Mouse (Mus musculus): ENCODE measurements around the gene Clcf1. TPM values are rescaled to one million over a fixed set of nuclear protein-coding genes. Genes with fewer than 3 reads are reported as not detected.

Gene Clcf1
- total RNA-seq (2021) = under 1 TPM; 0.32 to 0.83 TPM

DNA sequence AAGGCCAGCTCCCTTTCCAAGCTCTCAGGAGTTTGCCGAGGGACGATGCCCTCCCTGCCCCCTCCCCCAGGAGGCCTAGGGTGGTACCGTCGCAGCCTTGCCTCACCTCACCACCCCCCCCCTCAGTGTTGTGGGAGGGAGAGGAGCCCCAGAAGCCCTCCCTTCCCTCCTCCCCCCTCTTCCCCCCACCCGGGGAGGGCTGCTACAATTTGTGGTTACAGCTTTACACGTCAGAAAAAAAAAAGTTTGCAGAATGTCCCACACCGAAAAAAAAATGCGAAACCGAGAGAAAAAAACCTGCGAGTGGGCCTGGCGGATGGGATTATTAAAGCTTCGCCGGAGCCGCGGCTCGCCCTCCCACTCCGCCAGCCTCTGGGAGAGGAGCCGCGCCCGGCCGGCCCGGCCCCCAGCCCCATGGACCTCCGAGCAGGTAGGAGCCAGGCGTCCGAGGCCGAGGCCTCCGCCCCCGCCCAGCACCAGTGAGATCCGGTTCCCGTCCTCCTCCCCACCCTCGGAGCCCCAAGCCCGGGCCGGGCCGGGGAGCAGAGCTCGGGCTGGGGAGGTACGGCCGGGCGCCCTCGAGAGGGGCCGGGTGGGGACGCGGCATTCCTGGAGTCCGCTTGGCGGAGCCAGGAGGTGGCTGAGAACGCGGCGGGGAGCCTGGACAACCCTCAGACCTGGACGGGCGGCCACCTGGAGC is at the start of gene Clcf1, which contains the start of gene AC109138.7:
Gene Clcf1, plus strand, starts transcription at position 168 of the 700 bp plus-strand sequence.
Gene AC109138.7, plus strand, starts transcription at position 287 of the 700 bp plus-strand sequence.
- DNase-seq = no peak

DNA sequence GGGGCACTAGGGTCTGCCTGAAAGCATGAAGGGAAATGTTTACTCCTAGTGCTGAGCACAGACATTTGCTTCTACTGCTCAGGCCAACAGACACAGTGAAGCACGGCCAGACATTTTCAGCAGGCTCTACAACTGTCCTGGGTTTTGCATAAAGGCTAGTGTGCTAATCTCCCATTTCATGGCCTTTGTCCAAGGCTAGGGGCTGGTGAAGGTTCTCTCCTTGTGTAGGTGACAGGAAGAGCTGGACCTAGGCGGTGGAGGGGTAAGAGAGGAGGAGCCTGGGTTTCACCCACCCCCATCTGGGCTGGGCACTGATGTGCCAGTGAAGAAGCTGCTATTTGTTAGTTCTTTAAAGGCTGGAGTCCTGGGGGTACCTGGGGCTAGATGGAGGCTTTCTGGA is 49.3 kb upstream of the Clcf1 start:
- no peak for DNase-seq

DNA sequence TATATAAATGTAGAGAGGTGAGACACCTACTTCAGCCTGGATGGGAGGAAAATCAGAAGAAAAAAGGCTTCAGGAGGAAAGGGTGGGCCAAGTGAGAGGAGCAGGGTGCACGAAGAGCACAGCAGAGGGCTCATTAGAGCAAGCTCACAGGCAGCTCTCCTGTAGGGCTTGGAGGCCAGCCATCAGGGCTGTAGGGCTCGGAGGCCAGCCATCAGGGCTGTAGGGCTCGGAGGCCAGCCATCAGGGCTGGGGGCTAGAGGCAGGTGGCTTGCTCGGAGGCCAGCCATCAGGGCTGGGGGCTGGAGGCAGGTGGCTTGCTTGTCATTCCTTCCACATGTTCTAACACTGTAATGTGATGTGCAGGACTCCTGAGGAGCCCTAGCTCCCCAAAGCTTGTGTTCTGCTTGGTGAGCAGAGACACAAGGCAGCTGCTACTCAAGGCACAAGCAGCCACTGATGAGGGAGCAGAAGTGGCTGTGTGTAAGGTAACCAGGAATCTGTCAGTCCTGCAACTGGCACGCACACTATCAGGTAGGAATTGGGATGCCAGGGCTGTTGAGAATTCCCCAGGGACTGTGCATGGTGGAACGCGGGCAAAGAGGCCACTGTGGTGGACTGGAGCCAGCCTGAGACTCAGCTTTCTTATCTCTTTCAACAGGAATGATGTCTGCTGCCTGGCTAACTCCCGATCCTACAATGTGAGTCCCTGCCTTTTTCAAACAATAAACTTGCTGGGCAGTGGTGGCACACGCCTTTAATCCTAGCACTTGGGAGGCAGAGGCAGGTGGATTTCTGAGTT is 47.2 kb upstream of the Clcf1 start:
- DNase-seq = no peak

DNA sequence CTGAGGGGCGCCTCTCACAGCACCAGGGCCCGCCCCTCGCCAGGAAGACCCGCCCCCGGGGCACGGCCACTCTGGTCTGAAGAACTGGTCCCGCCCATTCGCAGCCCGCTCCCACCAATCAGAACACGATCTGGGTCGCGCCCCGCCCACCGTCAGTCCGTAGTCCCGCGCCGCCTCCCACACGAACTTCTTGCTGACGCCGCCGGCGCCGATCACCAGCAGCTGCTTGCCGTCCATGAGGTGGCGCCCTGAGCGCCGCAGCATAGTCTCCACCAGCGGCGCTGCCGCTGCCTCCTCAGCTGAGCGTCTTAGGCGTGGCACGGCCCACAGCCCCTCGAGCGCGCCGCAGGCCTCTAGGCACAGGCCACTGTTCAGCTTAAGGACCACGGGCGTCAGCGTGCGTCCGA is 44.7 kb upstream of the Clcf1 start:
- DNase-seq = peak; percentile 100

DNA sequence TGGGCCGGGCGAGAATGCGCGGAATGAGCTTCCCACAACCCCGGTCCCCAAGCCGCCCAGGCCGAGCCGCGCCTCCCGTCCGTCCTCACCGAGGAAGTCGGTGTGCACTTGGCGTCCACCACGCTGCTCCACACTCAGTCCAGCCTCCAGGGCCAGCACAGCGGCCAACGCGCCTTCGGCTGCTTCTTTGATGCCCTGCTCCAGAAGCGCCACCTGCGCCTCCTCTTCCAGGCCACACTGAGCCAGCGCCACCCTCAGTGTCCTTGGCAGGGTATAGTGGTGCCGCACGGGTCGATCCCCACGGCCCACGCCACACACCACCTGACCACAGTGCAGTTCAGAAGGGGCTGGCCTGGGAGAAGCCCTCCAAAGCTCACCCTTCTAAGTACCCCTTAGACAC is 44.2 kb upstream of the Clcf1 start:
- DNase-seq = peak in 1 of 2 experiments; percentile 44

DNA sequence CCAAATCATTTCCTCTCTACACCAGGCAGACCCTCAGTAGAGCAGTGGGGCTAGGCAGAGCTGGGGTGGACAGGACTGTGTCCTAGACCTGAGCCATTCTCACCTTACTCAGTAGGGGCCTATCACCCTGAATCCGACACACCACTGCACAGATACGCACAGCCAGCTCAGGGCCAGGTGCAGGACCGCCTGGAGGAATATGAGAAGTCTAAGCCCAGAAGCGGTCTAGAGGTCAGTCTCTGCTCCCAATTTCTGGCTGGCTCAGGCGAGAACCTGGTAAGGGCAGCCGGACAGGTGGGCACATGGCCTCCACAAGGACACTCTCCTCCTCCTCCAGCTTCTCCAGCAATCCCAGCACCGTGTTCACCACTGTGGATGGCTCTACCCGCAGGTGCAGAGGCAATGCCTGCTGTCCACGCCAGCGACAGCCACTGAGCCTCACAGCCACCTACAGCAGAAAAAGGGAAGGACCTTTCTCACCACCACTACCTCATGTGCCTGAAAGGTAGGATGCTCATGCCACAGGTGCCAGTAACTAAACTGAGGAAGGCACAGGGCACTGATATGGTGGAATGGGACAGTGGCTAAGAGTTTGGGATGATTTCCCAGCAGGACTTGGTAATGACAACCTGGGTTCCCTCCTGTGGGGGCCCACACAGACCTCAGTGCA is 43.2 kb upstream of the Clcf1 start:
- no peak for DNase-seq

DNA sequence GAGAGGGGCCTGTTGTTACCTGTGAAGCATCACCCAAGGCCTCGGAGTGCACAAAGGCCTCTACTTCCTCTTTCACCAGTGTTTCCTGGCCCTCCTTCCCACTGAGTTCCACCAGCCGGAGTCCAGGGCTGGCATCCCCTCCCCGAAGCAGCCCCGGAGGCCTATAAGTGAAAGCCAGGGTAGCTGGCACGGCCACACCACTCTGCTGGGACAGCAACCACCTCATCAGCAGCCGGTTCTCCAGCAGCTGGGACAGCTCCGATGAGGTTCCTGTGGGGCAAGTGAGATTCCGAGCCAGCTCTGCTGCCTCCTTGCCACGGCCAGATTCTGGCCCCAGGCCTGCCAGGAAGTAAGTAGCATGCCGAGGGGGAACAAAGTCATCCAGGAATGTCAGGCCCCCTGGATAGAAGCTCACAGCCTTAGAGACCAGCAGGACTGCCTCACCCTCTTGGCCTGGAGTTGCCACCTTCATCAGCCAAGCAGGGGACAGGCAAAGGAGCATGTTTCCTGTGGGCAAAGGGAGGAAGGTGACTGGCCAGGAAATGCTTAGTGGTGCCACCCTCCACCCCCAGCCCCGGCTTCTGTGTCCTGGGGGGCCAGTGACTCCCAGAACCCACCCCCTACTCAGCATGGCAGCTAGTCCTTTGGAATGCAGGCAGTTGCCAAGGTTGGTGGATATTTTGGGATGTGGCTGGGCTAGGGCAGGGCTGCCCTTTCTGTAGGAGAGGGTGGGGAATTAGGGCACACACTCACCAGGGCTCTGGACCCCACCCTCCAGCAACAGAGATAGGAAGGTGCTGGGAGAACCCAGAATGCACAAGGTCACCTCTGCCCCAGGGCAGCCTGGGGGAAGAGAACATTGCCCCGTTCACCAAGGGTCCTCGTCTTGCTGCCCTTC is 42.4 kb upstream of the Clcf1 start:
- DNase-seq = no peak

DNA sequence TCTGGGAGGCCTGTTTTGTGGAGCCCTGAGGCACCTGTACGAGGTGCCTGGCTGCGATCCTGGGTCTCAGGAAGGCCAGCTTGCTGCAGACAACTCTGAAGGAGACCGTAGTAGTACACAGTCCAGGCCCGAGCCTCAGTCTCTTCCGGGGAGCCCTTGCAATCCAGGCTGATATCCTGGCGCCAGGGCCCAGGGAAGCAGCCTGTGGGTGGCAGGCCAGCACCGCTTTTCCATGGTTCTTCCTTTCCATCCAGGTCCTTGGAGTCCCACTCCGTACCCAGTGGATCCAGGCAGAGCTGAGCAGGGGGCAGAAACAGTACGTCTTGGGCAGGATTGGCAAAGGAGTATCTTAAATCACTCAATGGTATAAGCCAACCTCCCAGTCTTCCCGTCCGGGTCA is 41.1 kb upstream of the Clcf1 start:
- DNase-seq = no peak

DNA sequence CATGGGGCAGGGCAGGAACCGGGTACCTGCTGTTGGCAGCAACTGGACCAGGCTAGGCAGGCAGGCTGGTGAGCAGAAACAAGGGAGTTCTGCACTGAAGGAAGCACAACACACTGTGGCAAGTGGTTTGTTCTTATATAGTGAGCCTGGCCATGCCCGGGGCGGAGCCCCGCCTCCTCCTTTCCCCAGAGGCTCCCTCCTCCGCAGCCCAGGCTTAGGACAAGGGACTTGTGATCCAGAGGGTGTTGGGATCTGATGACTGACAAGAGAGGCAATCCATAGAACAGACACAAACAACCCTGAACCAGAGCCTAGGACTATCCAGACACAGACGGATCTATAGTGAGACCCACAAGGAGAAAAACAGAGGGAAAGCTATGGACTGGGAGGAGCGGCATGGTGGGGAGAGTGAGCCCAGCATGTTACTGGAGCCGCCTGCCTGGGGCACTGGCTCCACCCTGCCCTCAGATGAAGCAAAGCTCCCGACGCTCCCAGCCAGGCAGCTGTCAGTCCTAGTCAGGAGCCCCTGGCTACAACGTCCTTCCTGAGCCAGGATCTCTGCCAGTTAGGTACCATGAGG is 38.6 kb upstream of the Clcf1 start, which contains the start of gene Carns1:
Gene Carns1, minus strand, starts transcription at position 112 of the 580 bp plus-strand sequence.
- DNase-seq = no peak

DNA sequence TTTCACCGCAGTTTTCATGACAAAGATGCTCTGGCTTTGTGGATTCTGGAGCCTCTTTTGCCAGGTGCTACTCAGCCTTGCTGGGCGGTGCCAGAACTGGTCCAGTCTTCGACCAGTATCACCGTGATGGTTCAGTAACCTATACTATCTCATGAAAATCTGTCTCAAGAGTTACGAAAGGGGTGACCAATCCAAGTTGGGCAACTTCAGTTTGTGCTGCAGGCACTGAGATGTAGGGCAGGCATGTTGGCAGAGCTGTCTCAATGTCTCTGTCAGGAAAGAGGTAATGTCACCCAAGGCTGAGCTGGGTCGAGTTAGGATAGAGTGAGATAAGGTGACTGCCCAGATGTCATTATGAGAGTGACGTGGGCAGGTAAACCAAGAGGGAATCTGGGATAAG is 33.6 kb upstream of the Clcf1 start:
- no peak for DNase-seq

DNA sequence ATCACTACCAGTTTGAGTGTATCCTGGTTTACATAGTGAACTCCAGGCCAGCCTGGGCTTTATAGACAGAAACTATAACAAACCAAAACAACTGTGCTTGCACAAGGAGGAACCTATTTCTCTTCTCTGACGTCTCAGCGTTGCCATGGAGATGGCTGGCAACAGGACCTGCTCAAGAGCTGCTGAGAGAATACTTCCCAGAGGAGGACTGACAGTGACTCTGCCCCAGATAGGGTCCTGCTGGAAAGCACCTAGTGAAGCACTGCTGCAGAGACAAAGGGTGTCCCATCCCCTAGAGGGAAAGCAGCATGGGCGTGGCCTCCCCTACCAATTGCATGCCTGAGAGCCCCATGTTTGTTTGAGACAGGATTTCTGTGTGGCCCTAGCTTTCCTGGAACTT is 32.1 kb upstream of the Clcf1 start:
- DNase-seq = no peak

DNA sequence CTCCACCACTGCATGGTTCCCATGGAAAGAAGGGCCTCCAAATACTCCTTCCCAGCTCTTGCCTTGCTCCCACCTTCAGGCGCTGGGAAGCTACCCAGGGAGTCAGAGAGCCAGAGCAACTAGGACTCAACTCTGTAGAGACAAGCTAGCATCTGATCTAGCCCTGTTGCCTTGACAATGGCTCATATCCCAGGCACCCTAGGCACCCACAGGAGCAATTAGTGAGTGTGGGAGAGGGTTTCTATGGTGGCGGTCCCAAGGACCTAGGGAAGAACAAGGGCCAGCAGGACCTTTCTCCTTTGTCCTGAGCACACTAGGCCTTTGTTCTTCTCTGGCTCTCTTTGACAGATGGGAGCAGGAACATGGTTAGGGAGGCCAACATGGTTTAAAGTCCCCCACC is 30.3 kb upstream of the Clcf1 start:
- no peak for DNase-seq

DNA sequence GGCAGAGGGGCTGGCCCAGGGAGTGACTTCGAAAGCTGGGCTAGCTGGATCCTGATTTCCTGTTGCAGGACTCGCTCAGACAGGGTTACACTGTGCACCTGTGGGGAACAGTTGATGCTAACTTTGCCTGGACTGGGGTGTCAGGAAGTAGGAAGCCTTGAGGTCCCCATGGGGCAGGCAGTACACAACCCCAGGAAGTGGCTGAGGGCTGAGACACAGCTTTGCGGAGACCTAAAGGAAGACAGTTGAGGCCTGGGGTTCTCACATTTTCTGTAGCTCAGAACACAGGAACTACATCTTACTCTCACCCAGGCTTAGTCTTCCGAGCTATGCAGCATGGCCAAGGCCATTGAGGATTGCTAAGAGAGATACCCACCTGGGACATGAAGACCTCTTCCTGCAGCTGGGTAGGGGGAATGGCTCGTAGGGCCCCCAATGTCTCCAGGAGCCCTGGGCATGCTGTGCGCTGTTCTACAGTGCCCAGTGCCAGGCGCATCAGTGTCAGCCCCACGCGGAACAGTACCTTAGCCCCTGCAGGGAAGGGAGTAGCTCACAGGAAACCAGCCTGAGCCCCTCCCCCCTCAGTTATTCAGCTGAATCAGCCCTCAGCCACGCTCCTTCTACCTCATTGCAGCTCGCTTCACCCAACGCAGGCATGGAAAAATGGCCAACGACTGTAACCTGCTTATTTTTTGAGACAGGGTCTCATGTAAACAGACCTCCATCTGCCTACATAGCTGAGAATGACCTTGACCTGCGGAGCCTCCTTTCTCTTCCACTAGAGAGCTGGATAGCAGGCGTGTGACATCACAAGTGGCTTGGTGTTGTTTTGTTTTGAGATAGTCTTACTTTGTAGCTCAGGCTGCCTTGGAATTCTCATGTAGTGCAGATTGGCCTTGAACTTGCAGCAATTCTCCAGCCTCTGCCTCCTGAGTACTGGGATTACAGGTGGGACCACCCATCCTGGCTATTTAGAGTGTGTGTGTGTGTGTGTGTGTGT is 28.8 kb upstream of the Clcf1 start:
- no peak for DNase-seq

DNA sequence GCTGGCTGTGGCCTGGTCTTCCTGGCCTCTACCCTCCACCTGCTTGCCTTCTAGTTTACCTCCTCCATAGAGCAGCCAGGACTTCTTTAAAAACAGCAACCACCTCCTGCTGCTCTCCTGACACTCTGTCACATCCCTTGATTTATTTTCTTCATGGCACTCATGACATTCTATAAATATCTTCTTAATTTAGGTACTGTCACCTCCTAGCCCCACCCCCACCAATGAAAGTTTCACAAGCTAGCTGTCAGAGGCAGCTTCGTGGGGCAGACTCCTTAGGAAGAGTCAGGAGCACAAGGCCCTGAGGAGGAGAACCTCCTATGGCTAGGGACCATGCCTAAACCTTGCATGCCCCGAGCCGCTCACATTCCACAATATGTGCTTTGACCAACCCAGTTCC is 26.7 kb upstream of the Clcf1 start:
- no peak for DNase-seq

DNA sequence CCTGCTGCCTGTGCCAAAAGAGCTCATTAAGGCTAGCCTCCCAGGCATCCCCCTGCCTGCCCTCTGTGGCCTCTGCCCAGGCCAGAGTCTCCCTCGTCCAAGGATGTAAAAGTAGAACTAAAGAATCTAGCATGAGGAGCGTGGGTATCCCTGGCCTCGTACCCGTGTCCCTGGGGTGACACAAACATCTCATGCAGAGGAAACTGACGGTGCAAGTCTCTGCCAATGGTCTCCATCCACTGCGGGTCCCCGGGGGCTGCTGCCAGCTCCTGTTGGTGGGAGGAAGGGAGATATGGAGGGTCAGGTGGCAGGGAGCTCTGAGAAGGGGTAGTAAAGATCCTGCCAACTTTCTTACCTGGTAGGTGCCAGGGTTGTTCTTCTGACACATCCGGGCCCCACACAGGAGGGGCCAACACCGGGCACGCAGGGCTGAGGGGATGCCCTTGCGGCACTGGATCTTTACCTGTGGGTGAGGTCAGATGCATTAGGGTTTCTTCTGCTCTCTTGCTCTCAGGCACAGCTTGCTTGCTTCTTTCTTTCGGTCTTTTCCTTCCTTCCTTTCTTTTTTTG is 24.9 kb upstream of the Clcf1 start:
- no peak for DNase-seq

DNA sequence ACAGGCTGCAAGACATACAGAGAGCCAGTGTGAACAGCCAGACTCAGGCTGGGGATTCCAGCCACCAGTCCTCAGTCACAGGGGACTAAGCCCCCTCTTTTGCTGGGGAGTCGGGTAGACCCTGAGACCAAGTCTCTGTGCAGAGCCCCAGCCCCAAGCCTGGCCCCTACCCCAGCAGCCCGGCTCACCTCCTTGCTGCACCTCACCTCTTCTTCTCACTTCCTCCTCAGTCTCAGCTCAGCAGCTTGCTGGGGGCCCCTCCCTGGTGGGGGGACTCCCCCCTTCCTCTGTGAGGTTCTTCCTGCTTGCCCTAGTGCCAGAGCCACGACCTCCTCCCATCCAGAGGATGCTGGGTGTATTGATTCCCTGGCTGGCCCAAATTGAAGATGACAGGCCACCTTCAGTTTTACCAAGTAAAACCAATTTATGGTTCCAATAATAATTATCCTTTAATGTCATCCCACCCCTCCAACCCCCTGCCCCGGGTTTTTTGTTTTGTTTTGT is 23.2 kb upstream of the Clcf1 start, which contains the start of gene Tbc1d10c:
Gene Tbc1d10c, minus strand, starts transcription at position 454 of the 504 bp plus-strand sequence.
- DNase-seq = no peak

DNA sequence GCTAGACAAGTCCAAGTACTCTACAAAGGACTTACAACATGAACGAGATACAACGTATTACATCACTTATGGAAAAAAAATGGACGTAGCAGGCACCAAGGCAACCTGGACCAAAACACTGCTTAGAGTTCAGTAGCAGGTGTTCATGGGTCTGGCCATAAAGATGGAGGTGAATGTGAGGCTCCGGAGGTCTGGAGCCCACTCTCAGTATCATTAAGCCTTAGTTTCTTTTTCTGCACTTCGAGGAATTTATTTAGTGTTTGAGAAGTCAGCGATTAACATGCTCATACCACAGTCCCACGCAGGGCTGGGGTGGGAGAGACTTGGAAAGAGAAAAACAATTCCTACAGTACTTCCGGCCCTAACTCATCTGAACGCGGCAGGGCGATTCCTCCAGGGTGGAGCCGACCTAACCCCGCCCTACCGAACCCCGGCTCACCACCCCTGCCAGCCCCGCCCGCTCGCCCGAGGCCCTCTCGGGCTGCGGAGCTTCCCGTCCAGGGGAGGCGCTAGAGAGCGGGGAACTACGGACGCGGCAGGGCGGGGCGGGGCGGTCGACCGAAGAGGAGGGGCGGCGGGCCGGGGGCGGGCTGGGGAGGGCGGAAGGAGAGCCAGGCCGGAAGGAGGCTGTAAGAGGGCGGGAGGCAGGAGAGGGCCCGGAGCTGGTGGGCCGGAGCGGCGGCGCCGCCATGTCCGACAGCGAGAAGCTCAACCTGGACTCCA is 22.3 kb upstream of the Clcf1 start, which contains the start of gene Ppp1ca:
Gene Ppp1ca, plus strand, starts transcription at position 538 of the 723 bp plus-strand sequence.
- DNase-seq = peak; percentile 91

DNA sequence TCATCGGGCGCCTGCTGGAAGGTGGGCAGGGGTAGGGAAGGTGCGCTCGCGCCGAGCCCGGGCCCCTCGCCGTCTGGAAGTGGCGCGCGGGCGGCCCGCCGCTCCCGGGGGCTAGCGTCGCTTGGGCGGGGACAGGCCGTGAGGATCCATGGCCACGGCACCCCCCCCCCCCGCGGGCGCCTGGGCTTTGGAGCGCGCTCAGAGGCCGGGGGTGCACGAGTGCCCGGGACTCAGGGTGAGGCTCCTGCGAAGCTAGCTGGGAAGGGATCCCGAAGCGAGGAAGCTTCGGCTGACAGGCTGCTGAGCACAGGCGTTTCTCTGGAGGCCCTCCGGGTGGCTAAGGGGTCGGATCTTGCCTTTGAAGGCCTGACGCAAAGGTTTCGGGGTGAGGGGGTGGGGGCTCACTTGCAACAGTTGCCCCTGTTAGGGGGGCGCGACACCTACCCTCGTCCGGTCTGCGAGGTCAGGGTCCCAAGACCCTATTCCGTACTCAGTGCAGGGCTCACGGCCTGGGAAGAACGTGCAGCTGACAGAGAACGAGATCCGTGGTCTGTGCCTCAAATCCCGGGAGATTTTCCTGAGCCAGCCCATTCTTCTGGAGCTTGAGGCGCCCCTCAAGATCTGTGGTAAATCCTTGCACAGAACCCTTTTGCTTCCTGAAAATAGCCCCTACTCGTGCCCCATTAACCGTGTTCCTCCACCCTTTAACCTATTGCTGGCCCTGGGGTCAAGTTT is 21.6 kb upstream of the Clcf1 start:
- no peak for DNase-seq

Measured in layer of hippocampus, postnatal 36 days (tissue).